Mouse (Mus musculus) bone marrow macrophage, adult 2 months (primary cell): ENCODE results near the gene Mdfi.

Experiments used
- CTCF ChIP-seq: IDR thresholded peaks from 2 replicates; pipeline ENCODE4 v1.5.1; 2012; ENCODE audit warnings: low read depth, mild to moderate bottlenecking, low read length, moderate library complexity
- POLR2A ChIP-seq: IDR thresholded peaks from 2 replicates; pipeline ENCODE4 v1.6.1; 2012; ENCODE audit warnings: mild to moderate bottlenecking, low read depth, low read length, borderline replicate concordance

GRCm38 (mm10) chr17:47815446-47815845 lies 19.0 kb downstream of the Mdfi start:
- TF ChIP-seq POLR2A (no peak), CTCF (no peak)
